Mouse (Mus musculus) hindbrain, embryonic 16.5 days (tissue): Measurements from ENCODE around the gene Bsn. TPM values are rescaled to one million over a fixed set of nuclear protein-coding genes. Genes with fewer than 3 reads are reported as not detected.
A peak's percentile ranks its signal among the peaks of the same experiment; 100 is the strongest.

Source experiments
- ATAC-seq: fragments of 200-750 bp; cut with Nextera tagmentation; 2 replicates; pipeline ENCODE4 v1.8.0; 2017; ENCODE audit warnings: moderate TSS enrichment, moderate library complexity
- H3K27ac ChIP-seq: fragments of 300-500 bp; sonication (generic); 2 replicates; pipeline ENCODE4 v1.5.1; 2014; ENCODE audit warnings: low read depth, mild to moderate bottlenecking, control low read depth, low read length, moderate library complexity
- H3K27me3 ChIP-seq: fragments of 300-500 bp; sonication (generic); replicated peaks from 2 replicates; pipeline ENCODE4 v1.6.1; 2014; ENCODE audit warnings: low read length; ENCODE audit not compliant: control insufficient read depth, insufficient read depth
- H3K36me3 ChIP-seq: fragments of 300-500 bp; sonication (generic); 2 replicates; pipeline ENCODE4 v1.6.1; 2014; ENCODE audit warnings: mild to moderate bottlenecking, low read length, moderate library complexity, mixed read lengths; ENCODE audit not compliant: control insufficient read depth, insufficient read depth
- H3K4me1 ChIP-seq: fragments of 300-500 bp; sonication (generic); 2 replicates; pipeline ENCODE4 v1.6.1; 2014; ENCODE audit warnings: low read depth, low read length; ENCODE audit not compliant: control insufficient read depth, insufficient read depth
- H3K4me2 ChIP-seq: fragments of 300-500 bp; sonication (generic); 2 replicates; pipeline ENCODE4 v1.6.1; 2014; ENCODE audit warnings: mild to moderate bottlenecking, low read length, control low read depth, moderate library complexity
- H3K4me3 ChIP-seq: fragments of 300-500 bp; sonication (generic); 2 replicates; pipeline ENCODE4 v1.5.1; 2014; ENCODE audit warnings: mild to moderate bottlenecking, low read length, control low read depth, moderate library complexity
- H3K9ac ChIP-seq: fragments of 300-500 bp; sonication (generic); 2 replicates; pipeline ENCODE4 v1.6.1; 2014; ENCODE audit warnings: low read depth, mild to moderate bottlenecking, control low read depth, low read length, moderate library complexity
- H3K9me3 ChIP-seq: fragments of 300-500 bp; sonication (generic); 2 replicates; pipeline ENCODE4 v1.6.1; 2014; ENCODE audit warnings: mild to moderate bottlenecking, low read length, moderate library complexity; ENCODE audit not compliant: control insufficient read depth
- WGBS: fragments of 180-500 bp; shearing (Covaris S2); extraction: QIAGEN DNeasy Blood & Tissue Kit; methylation state at CpG from one replicate; pipeline ENCODE4 v1.1.7; 2014; 5-methylcytosine and 5-hydroxymethylcytosine counted together
- polyA plus RNA-seq: library from polyadenylated mRNA; unstranded; fragments of >200 nt; fragmentation: Nextera tagmentation; extraction: Ambion mirVana; gene quantifications from 2 replicates; pipeline ENCODE4 v1.2.1, GENCODE M21; 2015

Gene Bsn
- polyA plus RNA-seq, 1 experiment from 2014 or later = 9.5 TPM

GRCm38 (mm10) chr9:108053665-108054225 is 136.4 kb downstream of the Bsn start:
- Histone ChIP-seq H3K4me3 (no peak overlapping the region), H3K4me2 (no peak overlapping the region), H3K9me3 (no peaks in the 10 kb centered on the region), H3K9ac (no peak overlapping the region), H3K27me3 (no peaks in the 10 kb centered on the region), H3K36me3 (peaks cover 15% of the 10 kb centered on the region), H3K4me1 (peaks cover 13% of the 10 kb centered on the region), H3K27ac (no peak overlapping the region)
- WGBS = 92% methylated on average over 15 of the region's 15 CpGs
- ATAC-seq = no peak

GRCm38 (mm10) chr9:108052885-108053664 is 137.1 kb downstream of the Bsn start, which contains the start of gene Amigo3:
Amigo3 (plus strand) TSS chr9:108053159.
- H3K9me3 ChIP-seq = no peaks in the 10 kb centered on the region
- H3K4me3 ChIP-seq = no peak within 1 kb of the TSS
- peak; percentile 41 for ATAC-seq
- H3K4me2 ChIP-seq = peak within 1 kb of the TSS; percentile 40; the same call in 1 of the 2 replicates
- H3K9ac ChIP-seq = peak within 1 kb of the TSS; percentile 33; the same call in 1 of the 2 replicates
- whole genome bisulfite sequencing = 60% methylated on average over 20 of the region's 20 CpGs
- peaks cover 19% of the 10 kb centered on the region for H3K4me1 ChIP-seq
- peak within 1 kb of the TSS; percentile 49; the same call in 1 of the 2 replicates for H3K27ac ChIP-seq
- H3K27me3 ChIP-seq = no peaks in the 10 kb centered on the region
- H3K36me3 ChIP-seq = peaks cover 15% of the 10 kb centered on the region

GRCm38 (mm10) chr9:108052411-108052810 is 137.8 kb downstream of the Bsn start:
- no peak overlapping the region for H3K4me3 ChIP-seq
- no peak for ATAC-seq
- H3K4me1 ChIP-seq = peaks cover 21% of the 10 kb centered on the region
- no peaks in the 10 kb centered on the region for H3K9me3 ChIP-seq
- no peaks in the 10 kb centered on the region for H3K27me3 ChIP-seq
- H3K9ac ChIP-seq = no peak overlapping the region
- 73% methylated on average over 7 of the region's 7 CpGs for WGBS
- peaks cover 10% of the 10 kb centered on the region for H3K36me3 ChIP-seq
- H3K4me2 ChIP-seq = no peak overlapping the region
- no peak overlapping the region; the same call in 1 of the 2 replicates for H3K27ac ChIP-seq

GRCm38 (mm10) chr9:108051931-108052220 is 138.3 kb downstream of the Bsn start:
- Histone ChIP-seq H3K36me3 (peaks cover 13% of the 10 kb centered on the region), H3K4me1 (peaks cover 21% of the 10 kb centered on the region), H3K27ac (no peak overlapping the region), H3K4me3 (no peak overlapping the region), H3K9ac (no peak overlapping the region), H3K27me3 (no peaks in the 10 kb centered on the region), H3K9me3 (no peaks in the 10 kb centered on the region), H3K4me2 (no peak overlapping the region)
- ATAC-seq = no peak
- 85% methylated on average over 4 of the region's 4 CpGs for WGBS

- H3K4me2 ChIP-seq = no peak overlapping the region
- no peak overlapping the region for H3K9ac ChIP-seq
- no peak overlapping the region for H3K4me3 ChIP-seq
- peaks cover 18% of the 10 kb centered on the region for H3K36me3 ChIP-seq
- H3K9me3 ChIP-seq = no peaks in the 10 kb centered on the region
- no peak overlapping the region for H3K27ac ChIP-seq
- H3K4me1 ChIP-seq = peaks cover 21% of the 10 kb centered on the region
- 94% methylated on average over 15 of the region's 15 CpGs for WGBS
- no peaks in the 10 kb centered on the region for H3K27me3 ChIP-seq
- ATAC-seq = no peak
Measured at GRCm38 (mm10) chr9:108051184-108051930, 138.8 kb downstream of the Bsn start.

- Histone ChIP-seq H3K27me3 (no peaks in the 10 kb centered on the region), H3K9me3 (no peaks in the 10 kb centered on the region), H3K4me3 (peak overlapping the region; percentile 72), H3K36me3 (peaks cover 33% of the 10 kb centered on the region), H3K4me1 (peaks cover 21% of the 10 kb centered on the region), H3K4me2 (peak overlapping the region; percentile 91), H3K9ac (peak overlapping the region; percentile 75), H3K27ac (peak overlapping the region; percentile 71)
- 42% methylated on average over 15 of the region's 15 CpGs for WGBS
- no peak; the same call in 1 of the 2 replicates for ATAC-seq
Measured at GRCm38 (mm10) chr9:108049561-108050251, 140.5 kb downstream of the Bsn start.

GRCm38 (mm10) chr9:108049016-108049455 is 141.1 kb downstream of the Bsn start, which contains the start of gene Gmppb:
Gmppb (plus strand) TSS chr9:108049242.
- ATAC-seq = peak; percentile 95
- peaks cover 29% of the 10 kb centered on the region for H3K36me3 ChIP-seq
- peak within 1 kb of the TSS; percentile 91 for H3K4me2 ChIP-seq
- under 1% methylated on average over 33 of the region's 39 CpGs for WGBS
- no peaks in the 10 kb centered on the region for H3K9me3 ChIP-seq
- peak within 1 kb of the TSS; percentile 71 for H3K27ac ChIP-seq
- peak within 1 kb of the TSS; percentile 75 for H3K9ac ChIP-seq
- peaks cover 21% of the 10 kb centered on the region for H3K4me1 ChIP-seq
- peak within 1 kb of the TSS; percentile 72 for H3K4me3 ChIP-seq
- no peaks in the 10 kb centered on the region for H3K27me3 ChIP-seq

- H3K4me3 ChIP-seq = peak overlapping the region; percentile 72
- peak overlapping the region; percentile 91 for H3K4me2 ChIP-seq
- no peaks in the 10 kb centered on the region for H3K9me3 ChIP-seq
- no peaks in the 10 kb centered on the region for H3K27me3 ChIP-seq
- H3K9ac ChIP-seq = peak overlapping the region; percentile 66
- peaks cover 28% of the 10 kb centered on the region for H3K36me3 ChIP-seq
- under 1% methylated on average over 17 of the region's 19 CpGs for WGBS
- H3K27ac ChIP-seq = peak overlapping the region; percentile 70
- H3K4me1 ChIP-seq = peaks cover 21% of the 10 kb centered on the region
- ATAC-seq = peak; percentile 43
Measured at GRCm38 (mm10) chr9:108048566-108048955, 141.6 kb downstream of the Bsn start.
